Mouse (Mus musculus): ENCODE results near the gene Fyb.
A peak's percentile ranks its signal among the peaks of the same experiment; 100 is the strongest.

Fyb gene

DNA sequence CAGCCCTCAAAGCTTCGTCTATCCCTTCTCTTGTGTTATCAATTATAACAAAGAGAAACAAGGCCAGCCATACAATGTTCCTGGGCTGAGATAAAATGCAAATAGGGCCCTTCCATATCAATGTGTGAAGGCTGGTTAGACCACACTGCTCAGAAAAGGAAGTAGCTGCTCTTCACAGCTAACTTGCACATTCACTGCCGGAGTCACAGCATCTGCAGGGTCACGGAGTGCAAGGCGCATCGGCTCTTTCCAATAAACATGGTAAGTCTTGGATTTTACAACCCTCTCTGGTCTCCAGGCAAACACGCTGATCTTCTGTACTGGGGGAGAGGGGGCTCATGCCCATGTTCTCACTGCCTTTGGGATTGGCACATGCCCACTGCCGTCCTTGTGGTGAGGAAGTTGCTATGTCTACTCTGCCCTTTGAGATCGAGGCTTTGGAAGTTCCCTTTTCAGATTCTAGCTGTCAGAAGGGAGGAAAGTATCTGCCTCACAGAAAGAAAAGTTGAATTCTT is at the start of gene Fyb:
Gene Fyb, plus strand, starts transcription at position 201 of the 515 bp plus-strand sequence.
- peak; percentile 42 to 60 for DNase-seq (ENCODE audit: low read depth in 1 of 2, low spot score in 2 of 2)

DNA sequence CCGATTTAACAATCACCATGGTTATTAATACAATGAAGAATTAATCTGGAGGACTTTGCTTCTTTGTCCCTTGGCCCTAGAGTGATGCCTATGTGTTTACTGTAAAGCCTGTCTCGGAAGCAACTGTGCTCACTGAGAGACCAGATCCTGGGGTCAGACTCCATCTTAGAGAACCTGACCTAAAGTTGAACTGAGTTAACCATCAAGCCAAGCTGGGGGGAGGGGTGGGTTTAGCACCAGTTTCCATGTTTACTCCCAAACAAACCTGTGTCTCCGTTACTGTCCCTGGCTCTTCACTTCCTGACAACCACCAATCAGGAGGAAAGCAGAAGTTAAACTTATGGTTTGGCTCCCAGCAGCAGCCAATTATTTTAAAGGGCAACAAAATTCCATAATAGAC is 39.1 kb upstream of the Fyb start:
- DNase-seq (ENCODE audit: low read depth in 1 of 2, low spot score in 2 of 2) = no peak

DNA sequence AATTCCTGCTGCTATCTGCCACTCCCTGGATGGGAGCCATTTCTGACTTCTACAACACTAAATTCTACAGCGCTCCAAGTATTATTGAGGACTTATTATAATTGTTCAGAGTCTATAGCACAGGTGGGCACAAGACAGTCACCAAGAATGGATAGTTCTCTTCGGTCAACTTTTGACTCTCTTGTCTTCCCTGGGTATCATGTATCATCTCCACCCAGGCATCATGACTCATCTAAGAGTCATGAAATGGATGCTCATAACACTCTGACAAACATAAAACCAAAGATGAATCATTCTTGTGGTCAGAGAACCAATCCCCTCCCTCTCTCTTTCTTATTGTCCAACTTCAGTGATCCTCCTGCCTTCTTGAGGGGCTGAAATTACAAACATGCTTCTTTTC is 30.3 kb upstream of the Fyb start:
- DNase-seq (ENCODE audit: low read depth in 1 of 2, low spot score in 2 of 2) = no peak

DNA sequence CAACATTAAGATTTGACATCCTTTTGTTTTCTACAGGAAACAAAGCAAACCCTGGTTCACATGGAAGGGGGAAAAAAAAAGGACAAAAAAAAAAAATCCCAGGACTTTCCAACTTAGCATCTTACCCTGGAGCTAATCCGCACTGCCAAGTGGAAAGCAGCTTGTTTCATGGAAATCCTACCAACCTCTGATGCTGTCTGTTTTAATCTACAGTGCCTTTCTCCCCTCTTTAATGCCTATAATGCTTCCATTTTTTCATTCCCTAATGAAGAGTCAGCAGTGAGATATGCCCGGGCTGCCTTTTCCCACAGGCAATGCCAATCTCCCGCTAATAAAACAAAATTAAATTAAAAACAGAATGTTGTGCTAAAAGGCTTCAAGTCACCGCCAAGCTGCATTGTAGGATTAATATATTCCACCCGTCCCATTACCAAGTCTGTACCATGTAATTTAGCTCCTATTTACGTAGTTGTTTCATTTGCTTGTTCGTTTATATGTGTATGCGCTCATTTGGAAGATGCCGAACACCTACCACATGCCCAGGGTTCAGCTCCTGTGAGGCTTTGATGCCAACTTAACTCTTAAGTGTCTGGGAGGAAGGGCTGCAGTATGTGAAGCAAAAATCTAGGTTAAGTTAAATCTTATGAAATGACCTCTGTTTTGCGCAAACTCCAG is 24.1 kb upstream of the Fyb start:
- DNase-seq (ENCODE audit: low read depth in 1 of 2, low spot score in 2 of 2) = no peak

DNA sequence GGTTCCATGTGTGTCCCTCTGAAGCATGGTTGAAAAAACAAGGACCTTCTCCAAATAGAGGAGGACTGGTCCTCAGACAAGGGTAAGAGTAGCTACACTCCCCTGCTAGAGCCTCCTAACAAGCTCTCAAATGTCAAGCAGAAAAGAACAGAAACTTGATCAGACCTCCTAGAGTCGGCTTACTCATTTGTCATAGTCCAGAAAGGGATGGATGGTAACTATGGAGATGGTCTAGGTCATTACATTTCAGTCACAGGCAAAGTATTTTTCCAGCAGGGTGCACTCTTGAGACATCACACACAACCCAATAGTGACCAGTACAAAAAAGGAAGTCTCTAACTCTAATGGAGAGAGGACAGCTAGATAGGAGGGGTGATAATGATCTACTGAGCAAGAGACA is 21.9 kb upstream of the Fyb start:
- peak in 1 of 2 experiments; percentile 22 for DNase-seq (ENCODE audit: low read depth in 1 of 2, low spot score in 2 of 2)

DNA sequence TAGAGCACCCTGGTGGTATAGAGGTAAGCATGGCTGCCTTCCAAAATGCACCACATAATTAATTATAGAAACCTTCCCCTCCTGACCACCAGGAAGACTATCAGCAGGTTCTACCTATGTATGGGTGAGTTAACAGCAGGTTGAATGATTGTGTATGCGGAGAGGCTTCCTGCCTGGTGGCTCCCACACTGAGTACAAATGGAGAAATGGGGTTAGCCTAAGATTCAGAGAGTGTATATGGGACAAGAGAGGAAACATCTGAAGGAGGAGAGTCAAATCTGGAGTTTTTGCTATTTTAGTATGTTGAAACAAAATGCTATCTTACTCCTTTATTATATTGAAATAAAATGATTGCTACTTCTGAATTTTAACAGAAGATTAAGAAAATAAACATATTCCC is 5.1 kb upstream of the Fyb start:
- DNase-seq (ENCODE audit: low read depth in 1 of 2, low spot score in 2 of 2) = no peak

DNA sequence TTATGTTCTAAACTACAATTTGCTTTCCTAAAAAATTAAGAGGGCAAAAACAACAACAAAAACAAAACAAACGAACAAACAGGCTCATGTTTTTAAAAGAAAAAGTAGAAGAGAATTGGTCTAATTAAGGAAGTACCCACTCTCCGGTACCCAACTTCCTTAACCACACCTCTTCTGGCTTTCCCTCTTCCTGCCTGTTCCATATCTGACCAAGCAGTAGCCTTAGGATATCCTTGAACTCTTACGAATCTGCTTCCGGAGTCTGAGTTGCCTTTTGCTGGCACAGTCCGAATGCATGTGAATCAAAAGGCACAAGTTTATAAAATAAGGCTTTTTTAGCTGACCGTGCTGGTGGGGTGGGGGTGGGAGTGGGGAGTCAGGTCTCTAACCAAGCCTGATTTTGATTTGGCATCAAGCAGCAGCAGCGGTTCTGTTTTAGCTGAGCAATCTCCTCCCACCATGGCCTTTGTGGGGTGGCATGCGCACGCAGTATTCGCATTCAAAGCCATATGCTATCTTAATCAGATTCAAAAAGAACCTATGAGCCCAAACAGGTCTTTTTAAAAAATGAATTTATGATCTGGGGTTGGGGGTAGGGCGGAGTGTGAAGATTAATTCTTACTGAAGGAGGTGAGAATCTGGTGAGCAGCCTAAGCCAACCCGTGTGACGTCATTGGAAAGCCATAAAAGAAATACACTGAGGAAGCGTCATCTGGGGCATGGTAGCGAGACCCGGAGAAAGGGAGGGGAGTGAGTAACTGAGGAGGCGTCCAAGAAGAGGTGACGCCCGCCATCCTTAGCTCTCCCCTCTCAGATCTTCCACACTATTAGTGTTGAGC is 3.0 kb upstream of the Fyb start:
- no peak for DNase-seq (ENCODE audit: low read depth in 1 of 2, low spot score in 2 of 2)

DNA sequence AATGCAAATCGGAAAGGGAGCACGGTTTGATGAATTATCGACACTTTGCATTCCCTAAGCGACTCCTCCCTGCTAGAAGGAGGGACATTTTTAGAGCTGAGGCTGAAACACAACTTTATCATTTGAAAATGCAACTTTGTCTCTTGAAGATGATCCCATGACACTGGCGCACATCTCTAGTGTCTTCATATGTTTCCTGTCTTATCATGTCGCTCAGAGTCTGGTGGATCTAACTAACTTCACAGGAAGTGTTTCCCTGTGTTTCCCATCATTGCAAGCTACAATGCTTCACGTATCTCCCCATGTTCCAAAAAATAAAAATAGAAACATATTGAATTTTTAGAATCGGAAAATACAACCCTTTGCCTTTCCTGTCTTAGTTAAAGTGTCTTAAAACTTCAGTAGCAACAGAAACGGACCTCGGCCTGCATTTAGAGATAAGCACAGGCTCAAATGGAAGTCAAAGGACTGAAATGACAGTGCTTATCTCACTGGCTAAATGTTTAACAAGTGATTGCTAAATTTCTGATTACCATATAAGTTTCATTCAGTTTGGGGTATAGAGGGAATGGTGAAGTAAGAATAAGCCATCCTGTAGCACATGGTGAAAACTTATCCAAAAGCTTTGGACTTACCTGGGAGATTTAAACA is 2.0 kb upstream of the Fyb start:
- no peak for DNase-seq (ENCODE audit: low read depth in 1 of 2, low spot score in 2 of 2)

DNA sequence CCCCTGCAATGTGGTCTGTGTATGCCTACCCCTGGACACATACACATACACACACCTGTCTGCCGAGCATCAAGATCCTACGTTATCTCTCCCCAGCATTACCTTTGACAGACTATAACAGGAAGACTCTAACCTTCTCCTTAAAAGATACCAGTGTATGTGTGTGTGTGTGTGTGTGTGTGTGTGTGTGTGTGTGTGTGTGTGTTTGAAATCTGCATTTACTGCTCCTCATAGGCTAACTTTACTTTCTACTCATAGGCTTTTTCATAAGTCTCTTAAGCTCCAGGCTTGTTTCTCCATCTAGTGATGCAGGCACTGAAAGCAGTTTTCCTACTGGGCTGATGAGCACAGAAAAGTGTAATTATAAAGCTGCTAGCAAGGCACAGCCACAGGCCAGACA is 2.1 kb downstream of the Fyb start:
- no peak for DNase-seq (ENCODE audit: low read depth in 1 of 2, low spot score in 2 of 2)

DNA sequence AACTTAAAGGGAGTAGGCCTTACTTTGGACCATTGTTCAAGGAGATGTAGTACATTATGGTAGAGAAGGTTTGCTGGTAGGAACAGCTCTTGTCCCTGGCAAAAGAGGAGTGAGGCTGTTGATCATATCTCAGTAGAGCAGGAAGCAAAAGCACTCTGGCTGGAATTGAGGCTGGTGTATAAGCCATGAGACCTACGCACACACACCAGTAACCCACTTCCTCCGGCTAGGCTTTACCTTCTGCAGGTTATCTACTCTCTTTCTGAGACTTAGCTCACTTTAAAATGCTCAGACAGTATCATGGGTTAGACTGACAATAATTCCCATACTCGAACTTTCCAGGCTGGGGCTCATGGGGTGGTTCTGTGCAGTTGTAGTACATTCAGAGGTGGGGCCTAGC is 2.7 kb downstream of the Fyb start:
- no peak for DNase-seq (ENCODE audit: low read depth in 1 of 2, low spot score in 2 of 2)

DNA sequence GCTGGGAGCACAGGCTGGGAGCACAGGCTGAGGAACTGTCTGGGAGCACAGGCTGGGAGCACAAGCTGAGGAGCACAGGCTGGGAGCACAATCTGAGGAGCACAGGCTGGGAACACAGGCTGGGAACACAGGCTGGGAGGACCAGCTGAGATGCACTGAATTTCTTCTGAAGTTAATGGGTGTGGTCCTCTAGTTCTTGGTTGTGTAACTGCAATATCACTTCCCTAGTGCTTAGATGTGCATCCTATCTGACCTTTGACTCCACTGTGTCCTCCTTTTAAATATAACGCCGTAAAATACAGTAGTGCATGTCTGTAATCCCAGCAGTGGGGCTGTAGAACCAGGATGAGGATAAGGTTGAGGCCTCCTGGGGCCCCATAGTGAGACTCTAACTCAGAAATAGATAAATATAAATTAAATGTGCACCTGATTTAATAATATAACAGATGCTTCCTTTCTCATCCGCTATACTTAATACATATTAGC is 11.2 kb downstream of the Fyb start:
- no peak for DNase-seq (ENCODE audit: low read depth in 1 of 2, low spot score in 2 of 2)

DNA sequence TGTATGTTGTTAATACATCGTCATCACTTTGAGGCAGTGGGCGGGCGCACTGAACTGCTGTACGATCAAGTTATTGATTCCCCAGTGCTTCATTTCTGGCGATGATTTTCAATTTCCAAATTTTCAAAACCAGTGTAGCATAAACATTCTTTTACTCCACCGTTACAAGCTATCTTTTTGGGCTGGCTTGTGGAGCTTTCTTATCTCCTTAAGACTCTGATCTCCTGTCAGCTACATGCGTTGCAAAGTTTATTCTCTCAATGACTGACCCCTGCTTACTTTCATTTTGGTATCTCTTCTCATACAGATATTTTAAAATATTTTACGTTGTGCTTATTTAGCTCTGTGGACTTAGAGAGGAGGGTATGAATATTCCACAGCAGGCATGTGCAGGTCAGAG is 11.9 kb downstream of the Fyb start:
- no peak for DNase-seq (ENCODE audit: low read depth in 1 of 2, low spot score in 2 of 2)

DNA sequence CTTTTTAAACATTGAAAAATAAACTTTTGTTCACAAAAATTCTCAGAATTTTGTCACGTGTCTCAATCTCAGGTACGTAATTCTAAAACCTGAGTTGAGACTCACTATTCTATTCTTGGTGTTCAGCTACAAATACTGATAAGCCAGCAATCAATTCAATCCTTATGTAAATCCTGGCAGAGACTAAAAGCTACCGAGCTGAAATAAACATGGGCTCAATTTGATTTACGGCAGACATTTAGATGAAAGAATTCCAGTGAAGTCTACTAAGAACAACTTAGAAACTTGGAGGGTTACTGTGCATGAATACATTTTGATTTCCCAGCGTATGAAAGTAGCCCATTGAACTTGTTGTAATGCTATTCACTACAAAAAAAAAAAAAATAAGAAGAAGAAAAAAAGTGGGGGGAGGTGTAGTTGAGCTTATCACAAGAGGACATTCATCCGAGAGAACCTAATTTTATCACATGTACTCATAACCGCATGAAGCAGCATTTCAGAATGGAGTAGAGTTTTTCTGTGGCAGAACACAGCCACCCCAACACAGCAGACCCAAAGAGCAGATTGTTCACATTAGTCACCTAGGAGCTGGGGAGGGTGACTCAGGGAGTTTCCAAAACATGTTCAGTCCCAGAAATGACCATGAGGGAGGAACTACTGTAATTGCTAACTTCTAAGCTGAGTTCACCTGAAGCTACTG is 17.1 kb downstream of the Fyb start:
- DNase-seq (ENCODE audit: low read depth in 1 of 2, low spot score in 2 of 2) = no peak

DNA sequence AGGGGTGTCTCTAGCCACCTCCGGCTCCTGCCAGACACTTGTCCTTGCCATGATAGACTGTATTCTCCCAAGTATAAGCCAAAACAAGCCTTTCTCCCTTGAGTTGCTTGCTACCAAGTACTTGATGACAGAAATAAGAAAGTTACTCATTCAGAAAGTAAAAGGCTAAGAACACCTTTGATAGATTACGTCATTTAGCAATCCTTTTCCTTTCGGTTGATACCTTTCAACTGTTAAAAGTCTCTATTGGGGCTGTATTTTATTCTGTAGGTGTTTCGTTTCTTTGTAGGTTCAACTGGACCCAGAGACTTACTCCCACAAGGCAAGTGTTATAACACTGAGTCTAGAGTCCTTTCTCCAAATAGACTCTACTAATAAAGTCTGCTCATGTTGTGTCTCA is 26.3 kb downstream of the Fyb start:
- no peak for DNase-seq (ENCODE audit: low read depth in 1 of 2, low spot score in 2 of 2)

DNA sequence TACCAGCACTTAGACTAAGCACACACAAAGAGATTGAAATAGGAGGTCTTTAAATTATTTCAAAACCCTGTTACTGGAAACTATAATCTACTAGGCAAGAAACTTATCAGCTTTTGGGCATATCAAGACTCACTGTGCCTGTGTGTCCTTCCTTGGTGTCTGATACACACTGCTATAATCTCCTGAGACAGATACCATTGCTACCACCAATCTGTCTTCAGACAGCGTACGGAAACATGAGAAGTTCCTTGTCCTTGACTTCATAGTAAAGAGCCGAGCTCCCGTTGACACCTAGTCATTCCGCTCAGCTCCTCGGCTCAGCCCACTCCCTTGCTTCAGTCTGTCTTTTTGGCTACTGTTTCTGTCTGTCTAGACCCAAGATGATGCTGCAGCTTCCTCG is 29.2 kb downstream of the Fyb start:
- DNase-seq (ENCODE audit: low read depth in 1 of 2, low spot score in 2 of 2) = no peak

DNA sequence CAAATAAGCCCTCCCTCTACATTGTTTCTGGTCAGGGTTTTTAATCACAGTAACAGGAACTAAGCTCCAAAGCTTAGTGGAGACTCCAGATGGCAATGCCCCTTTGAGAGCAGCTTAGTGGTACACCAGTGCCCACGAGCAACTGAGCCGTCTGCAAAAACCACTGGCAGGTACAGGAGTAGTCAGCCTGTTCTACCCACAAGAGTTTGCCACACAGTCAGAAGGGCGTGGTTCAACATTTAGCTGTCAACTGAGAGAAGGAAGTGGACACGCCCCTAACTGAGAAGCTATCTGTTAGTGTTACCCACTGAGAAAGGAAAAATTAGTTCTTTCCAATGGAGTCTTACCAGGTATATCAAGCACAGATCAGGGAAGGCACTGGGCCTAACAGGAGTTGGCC is 32.1 kb downstream of the Fyb start:
- DNase-seq (ENCODE audit: low read depth in 1 of 2, low spot score in 2 of 2) = peak in 1 of 2 experiments; percentile 58

DNA sequence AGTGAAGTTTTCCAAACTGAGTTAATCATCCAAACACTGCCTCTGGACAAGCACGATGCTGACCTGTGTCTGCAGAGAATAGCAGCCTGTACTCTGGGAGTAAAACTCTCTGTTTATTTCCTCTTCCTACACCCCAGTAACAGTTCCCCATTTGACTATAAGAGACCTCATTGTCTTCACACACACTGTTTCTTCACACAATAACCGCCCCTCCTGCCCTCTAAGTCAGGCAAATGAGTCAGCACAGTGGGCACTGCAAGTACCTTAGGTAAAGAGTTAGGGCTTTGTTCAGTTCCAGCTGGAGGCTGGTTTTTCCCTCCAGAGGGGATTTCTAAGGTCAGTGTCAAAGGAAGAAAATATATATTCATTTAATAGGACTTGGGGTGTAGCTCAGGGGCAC is 32.9 kb downstream of the Fyb start:
- peak in 1 of 2 experiments; percentile 65 for DNase-seq (ENCODE audit: low read depth in 1 of 2, low spot score in 2 of 2)

DNA sequence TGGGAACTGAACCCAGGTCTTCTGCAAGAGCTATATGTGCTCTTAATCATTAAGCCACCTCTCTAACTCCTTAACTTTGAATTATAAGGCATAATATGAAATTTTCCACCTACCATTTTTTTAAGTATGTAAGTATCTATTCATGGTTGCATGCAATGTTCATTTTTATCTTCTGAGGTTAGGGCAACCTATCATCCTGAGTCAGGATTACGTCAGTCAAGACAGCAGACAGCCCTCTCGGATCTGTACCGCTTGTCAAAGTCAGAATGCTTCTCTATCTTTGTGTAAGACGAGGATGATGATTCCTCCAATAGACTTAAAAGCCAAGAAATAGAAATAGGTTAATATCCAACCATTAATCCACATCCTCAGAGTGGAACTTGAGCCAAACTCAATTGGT is 33.6 kb downstream of the Fyb start:
- no peak for DNase-seq (ENCODE audit: low read depth in 1 of 2, low spot score in 2 of 2)

DNA sequence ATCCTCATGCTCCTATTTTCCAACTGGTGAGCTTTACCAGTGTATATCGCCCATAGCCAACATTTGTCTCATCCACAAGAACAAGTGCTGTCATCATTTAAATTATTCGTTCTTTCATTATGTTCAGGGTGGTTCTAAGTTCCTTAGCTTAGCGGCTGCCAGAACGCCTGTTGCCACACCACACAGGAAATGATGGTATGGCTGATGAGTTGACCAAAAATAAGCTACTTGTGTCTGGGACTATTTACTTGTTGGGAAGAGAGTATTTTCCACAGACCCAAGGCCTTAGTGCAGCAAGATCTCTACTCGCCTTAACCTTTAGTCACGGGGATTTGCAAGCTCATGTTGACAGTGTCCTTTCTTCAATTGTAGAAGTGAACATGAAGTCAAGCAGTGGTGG is 34.3 kb downstream of the Fyb start:
- DNase-seq (ENCODE audit: low read depth in 1 of 2, low spot score in 2 of 2) = no peak

DNA sequence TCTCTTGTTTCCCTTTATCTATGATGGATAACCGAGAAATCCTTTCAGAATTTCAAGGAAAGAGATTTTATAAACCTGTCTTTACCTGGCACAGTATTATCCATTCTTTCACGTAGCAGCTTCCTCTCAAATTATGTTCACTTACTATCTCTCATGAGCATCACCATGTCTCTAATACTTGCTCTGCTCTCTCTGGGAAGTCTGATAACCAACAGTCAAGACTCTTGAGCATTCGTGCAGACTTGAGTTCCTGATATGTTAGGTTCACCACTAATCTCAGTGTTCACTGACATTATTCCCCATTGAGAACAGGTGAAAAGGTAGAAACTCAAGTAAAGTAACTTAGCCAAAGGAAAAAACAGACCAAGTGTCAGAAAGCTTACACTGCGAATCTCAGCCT is 34.9 kb downstream of the Fyb start:
- no peak for DNase-seq (ENCODE audit: low read depth in 1 of 2, low spot score in 2 of 2)

DNA sequence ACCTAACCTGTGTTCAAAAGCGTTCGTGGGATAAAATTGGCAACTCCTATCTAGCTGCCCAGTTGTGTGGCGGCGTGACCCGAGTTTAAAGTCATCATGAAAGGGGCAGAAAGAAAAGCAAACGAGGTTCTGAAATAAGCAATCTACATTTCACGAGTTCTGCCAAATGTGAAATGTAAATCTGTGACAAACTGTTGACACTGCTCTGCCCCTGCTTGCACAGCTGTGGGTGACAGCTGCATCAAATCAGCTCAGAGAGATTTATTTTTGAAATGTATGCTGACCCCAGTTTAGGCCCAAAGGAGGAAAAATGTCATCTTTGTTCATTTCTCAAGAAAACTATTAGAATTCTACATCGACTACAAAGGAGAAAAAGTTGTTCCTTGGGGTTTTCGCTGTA is 36.5 kb downstream of the Fyb start:
- no peak for DNase-seq (ENCODE audit: low read depth in 1 of 2, low spot score in 2 of 2)

Data from monocyte, adult 2 months (primary cell).